Mouse (Mus musculus): Measurements from ENCODE around the gene Ralgds.
"Not testable (repeated sequence)": the region's sequence is repeated elsewhere in the genome, so short reads cannot be mapped to it uniquely, and the experiment has no call there.

The Ralgds gene

DNA sequence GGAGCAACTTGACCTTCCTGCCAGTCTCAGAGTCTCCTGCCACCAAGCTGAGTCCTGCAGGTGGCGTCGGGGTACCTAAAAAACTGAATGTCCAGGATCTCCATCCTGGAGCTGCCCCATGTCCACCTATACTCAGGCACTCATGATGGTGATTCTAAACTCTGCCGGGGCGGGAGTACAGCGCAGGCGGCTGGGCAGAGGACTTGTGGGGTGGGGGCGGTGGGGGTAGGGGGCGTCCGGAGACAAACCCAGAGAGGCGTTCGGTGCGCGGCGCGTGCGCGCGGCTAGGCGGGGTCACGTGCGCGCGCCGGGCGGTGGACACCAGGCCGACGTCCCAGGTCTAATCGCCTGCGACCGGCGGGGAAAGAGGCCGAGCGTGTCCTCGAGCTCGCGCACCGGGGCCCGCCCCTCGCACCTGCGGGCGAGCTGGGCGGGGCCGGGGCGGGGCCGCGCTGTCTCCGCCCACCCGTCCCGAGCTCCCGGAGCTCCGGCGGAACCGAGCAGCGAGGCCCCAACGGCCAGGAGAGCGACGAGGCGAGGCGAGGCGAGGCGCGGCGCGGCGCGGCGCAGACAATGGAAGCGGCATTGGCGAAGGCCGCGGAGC, at the start of gene Ralgds:
Gene Ralgds, plus strand, starts transcription at position 328 of the 604 bp plus-strand sequence.
- in situ Hi-C loops (cut with MboI; ENCODE audit: low pct_unique_long_range_greater_than_20kb in 1 of 2, low sequenced_read_pairs in 2 of 2, unreplicated experiment in 1 of 2), result no loop called here

- in situ Hi-C loops (cut with MboI; ENCODE audit: low pct_unique_long_range_greater_than_20kb in 1 of 2, low sequenced_read_pairs in 2 of 2, unreplicated experiment in 1 of 2), result no loop called here
Measured at GRCm38 (mm10) chr2:28463919-28464318, 49.0 kb upstream of the Ralgds start.

- in situ Hi-C loops (cut with MboI; ENCODE audit: low pct_unique_long_range_greater_than_20kb in 1 of 2, low sequenced_read_pairs in 2 of 2, unreplicated experiment in 1 of 2), result no loop called here
Measured at GRCm38 (mm10) chr2:28464919-28465318, 48.0 kb upstream of the Ralgds start.

DNA sequence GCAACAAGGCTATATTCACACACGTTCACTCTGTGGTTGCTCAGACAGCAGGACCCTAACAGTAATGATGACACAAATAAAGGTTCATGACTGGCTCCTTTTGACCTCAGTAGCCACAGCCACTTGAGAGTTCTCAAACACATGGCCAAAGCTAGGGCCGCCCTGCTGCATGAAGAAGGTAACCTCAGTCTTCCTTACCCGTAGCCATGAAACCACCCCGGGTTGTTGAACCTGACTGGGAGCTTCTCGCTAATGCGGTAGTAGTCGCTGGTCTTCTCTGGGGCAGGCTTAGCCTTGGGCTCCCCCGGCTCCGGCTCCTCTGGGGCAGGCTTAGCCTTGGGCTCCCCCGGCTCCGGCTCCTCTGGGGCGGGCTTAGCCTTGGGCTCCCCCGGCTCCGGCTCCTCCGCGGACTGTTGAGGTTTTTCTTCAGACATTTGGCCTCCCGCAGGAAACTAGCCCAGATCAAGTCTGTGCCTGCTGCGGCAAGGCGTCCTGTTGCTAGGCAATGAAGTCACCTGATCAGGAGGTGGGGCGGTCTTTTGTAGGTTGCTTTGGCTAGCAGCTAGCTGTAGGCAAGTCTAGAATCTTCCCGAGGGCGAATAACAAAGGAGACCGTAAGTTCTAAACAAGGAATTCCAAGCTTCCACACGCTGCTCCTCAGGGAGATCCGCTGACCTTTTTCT, 46.9 kb upstream of the Ralgds start, which contains the start of gene 1700007K13Rik:
Gene 1700007K13Rik, minus strand, starts transcription at position 497 of the 683 bp plus-strand sequence.
- in situ Hi-C loops (cut with MboI; ENCODE audit: low pct_unique_long_range_greater_than_20kb in 1 of 2, low sequenced_read_pairs in 2 of 2, unreplicated experiment in 1 of 2), result no loop called here

DNA sequence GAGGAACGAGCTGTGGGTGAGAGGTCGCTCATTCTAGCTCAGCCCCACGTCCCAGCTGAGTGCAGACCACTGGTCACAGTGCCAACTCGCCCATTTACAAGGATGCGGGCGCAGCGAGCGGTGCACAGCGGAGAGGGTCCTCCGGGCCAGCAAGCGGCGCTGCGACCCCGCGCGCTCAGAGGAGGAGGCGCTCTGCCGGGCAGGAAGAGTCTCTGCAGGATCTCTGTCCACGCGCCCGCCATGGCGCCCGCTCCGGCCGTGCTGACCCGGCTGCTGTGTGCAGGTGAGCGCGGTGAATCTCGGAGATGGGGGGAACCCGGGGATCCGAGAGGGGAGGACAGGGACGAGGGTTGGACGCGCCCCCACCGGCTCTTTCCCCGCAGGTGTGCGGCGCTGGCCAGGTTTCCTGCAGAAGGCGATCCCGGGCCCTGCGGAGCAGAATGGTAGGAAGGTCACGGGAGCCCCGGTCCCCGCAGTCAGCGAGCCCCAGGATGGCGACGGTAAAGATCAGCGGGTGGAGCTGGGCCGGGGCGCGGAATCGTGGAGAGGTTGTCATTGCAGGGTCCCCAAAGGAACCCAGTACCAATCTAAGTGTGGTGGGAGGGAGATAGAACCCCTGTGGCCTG, 45.0 kb upstream of the Ralgds start, which contains the start of gene Mrps2:
Gene Mrps2, plus strand, starts transcription at position 207 of the 626 bp plus-strand sequence.
- in situ Hi-C loops (cut with MboI; ENCODE audit: low pct_unique_long_range_greater_than_20kb in 1 of 2, low sequenced_read_pairs in 2 of 2, unreplicated experiment in 1 of 2), result no loop called here

DNA sequence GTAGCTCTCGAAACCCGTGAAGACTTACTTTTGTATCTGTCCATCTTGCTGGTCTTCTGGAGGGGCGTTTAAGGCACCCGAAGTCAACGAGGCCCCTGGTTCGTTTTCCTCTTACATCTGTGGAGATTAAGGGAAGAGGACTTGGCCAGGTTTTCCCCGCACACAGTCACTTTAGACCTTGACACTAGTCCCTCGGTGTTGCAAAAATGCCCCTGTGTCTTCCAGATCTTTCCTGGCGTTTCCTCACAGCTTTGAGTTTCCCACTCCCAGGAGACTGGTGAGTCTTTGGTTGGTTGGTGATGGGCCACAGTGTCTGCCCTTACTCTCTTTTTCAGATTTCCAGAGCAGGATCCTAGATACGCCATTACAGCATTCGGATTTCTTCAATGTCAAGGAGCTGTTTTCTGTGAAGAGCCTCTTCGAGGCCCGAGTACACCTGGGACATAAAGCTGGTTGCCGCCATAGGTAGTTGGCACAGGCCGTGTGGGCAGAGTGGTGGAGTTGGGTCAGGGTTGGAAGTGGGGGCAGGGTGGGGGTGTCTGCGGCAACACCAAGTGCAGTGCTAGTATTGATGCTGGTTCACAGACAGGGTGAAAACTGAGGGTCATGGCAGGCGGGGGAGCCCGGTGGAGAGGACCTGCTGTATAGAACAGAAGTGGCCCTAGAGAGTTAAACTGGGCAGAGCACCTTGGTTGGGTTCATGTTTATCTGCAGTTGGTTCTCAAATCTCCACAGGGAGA, 44.3 kb upstream of the Ralgds start:
- in situ Hi-C loops (cut with MboI; ENCODE audit: low pct_unique_long_range_greater_than_20kb in 1 of 2, low sequenced_read_pairs in 2 of 2, unreplicated experiment in 1 of 2), result no loop called here

GRCm38 (mm10) chr2:28469461-28469860, 43.5 kb upstream of the Ralgds start:
- in situ Hi-C loops (cut with MboI; ENCODE audit: low pct_unique_long_range_greater_than_20kb in 1 of 2, low sequenced_read_pairs in 2 of 2, unreplicated experiment in 1 of 2), result no loop called here

DNA sequence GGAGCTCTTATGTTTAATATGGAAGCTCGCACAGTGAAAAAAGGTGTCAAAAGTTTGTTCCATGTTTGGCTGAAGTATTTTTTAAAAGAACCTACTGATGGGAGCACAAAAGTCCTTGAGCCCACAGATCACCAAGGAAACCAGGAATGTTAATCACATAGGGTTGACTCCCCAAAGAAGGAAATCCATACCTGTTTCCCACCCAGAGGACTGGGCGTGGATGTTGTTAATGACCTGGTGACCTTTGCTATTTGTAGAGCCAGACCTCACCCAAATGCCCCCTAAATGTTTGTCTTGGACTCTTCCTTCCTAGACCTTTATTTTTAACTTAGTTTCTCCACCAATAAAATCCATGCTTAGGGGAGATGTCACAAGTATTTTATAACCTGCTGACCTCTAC, 42.3 kb upstream of the Ralgds start:
- in situ Hi-C loops (cut with MboI; ENCODE audit: low pct_unique_long_range_greater_than_20kb in 1 of 2, low sequenced_read_pairs in 2 of 2, unreplicated experiment in 1 of 2), result no loop called here

DNA sequence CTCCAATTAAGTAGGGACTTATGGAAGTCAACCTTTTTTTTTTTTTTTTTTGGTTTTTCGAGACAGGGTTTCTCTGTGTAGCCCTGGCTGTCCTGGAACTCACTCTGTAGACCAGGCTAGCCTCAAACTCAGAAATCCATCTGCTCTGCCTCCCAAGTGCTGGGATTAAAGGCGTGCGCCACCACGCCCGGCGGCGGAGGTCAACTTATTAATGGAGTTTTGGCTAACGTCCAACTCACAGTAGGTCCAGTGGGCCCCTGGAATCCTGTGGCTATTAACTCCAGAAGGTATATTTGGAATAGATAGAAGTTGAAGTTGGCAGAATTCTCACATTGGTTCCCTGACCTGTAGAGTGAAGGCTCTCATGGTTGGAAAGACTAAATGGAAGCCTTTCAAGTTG, 40.9 kb upstream of the Ralgds start:
- in situ Hi-C loops (cut with MboI; ENCODE audit: low pct_unique_long_range_greater_than_20kb in 1 of 2, low sequenced_read_pairs in 2 of 2, unreplicated experiment in 1 of 2), result not testable (repeated sequence)

- in situ Hi-C loops (cut with MboI; ENCODE audit: low pct_unique_long_range_greater_than_20kb in 1 of 2, low sequenced_read_pairs in 2 of 2, unreplicated experiment in 1 of 2), result not testable (repeated sequence)
Measured at GRCm38 (mm10) chr2:28477993-28478392, 34.9 kb upstream of the Ralgds start.

GRCm38 (mm10) chr2:28479208-28480204, 33.4 kb upstream of the Ralgds start:
- in situ Hi-C loops (cut with MboI; ENCODE audit: low pct_unique_long_range_greater_than_20kb in 1 of 2, low sequenced_read_pairs in 2 of 2, unreplicated experiment in 1 of 2), result no loop called here

GRCm38 (mm10) chr2:28483861-28484260, 29.1 kb upstream of the Ralgds start:
- in situ Hi-C loops (cut with MboI; ENCODE audit: low pct_unique_long_range_greater_than_20kb in 1 of 2, low sequenced_read_pairs in 2 of 2, unreplicated experiment in 1 of 2), result no loop called here

GRCm38 (mm10) chr2:28494521-28494920, 18.4 kb upstream of the Ralgds start:
- in situ Hi-C loops (cut with MboI; ENCODE audit: low pct_unique_long_range_greater_than_20kb in 1 of 2, low sequenced_read_pairs in 2 of 2, unreplicated experiment in 1 of 2), result no loop called here

- in situ Hi-C loops (cut with MboI; ENCODE audit: low pct_unique_long_range_greater_than_20kb in 1 of 2, low sequenced_read_pairs in 2 of 2, unreplicated experiment in 1 of 2), result no loop called here
Measured at GRCm38 (mm10) chr2:28495207-28495756, 17.6 kb upstream of the Ralgds start.

- in situ Hi-C loops (cut with MboI; ENCODE audit: low pct_unique_long_range_greater_than_20kb in 1 of 2, low sequenced_read_pairs in 2 of 2, unreplicated experiment in 1 of 2), result no loop called here
Measured at GRCm38 (mm10) chr2:28495801-28496595, 16.9 kb upstream of the Ralgds start.

GRCm38 (mm10) chr2:28496671-28497070, 16.3 kb upstream of the Ralgds start, which contains the start of gene Gbgt1:
TSS of gene Gbgt1 (plus strand) at chr2:28496891.
- in situ Hi-C loops (cut with MboI; ENCODE audit: low pct_unique_long_range_greater_than_20kb in 1 of 2, low sequenced_read_pairs in 2 of 2, unreplicated experiment in 1 of 2), result no loop called here

- in situ Hi-C loops (cut with MboI; ENCODE audit: low pct_unique_long_range_greater_than_20kb in 1 of 2, low sequenced_read_pairs in 2 of 2, unreplicated experiment in 1 of 2), result no loop called here
Measured at GRCm38 (mm10) chr2:28497561-28497960, 15.4 kb upstream of the Ralgds start.
